In the genomic region with DNA sequence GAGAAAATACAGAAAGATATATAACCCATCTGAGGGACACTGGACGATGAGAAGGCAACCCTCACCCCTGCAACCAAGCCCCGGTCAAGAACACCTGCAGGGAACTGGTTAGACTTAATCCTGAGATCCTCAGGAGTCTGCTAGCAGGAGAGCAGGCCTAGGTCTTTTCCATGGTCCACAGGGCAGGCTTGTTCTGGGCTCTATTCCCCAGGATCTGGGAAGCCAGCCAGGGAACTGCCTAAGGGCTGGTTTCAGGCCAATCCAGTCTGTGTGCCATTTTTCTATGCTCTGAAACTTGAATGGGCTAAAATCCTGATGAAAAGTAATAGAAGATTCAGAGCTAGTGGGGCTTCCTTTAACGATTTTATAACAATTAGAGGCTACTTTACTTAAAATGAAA, we compare ENCODE assay signal across 11 mouse cellular contexts.
DNase-seq lines count a peak whose midpoint lies in the region; ATAC-seq and TF ChIP-seq lines count a peak whose summit lies in the region.
"Had no signal": no experiment of that assay in that cellular context is flagged by ENCODE, and none has a peak within 500 bp of the region (broad histone marks: within the 10 kb centered on the region; RNA-seq: fewer than 3 reads in every experiment).

No protein-coding gene starts in this region.

- H3K9me3 ChIP-seq in kidney, embryonic 16.5 days (ENCODE audit: low read length) = no peaks in the 10 kb centered on the region
- H3K9me3 ChIP-seq: embryonic facial prominence, embryonic 13.5 days; limb, embryonic 12.5 days had no signal

- TF ChIP-seq POLR2A in kidney, adult 2 months (IDR thresholded peaks at IDR 0.05; ENCODE audit: low read depth, low read length) = no peak

- TF ChIP-seq CTCF in kidney, adult 2 months (conservative IDR thresholded peaks at IDR 0.05; ENCODE audit: insufficient read depth, insufficient read length, low read depth, low read length) = no peak

- no peak overlapping the region for H3K4me3 ChIP-seq in kidney, adult 2 months (ENCODE audit: insufficient read depth, low read depth, low read length)
- no peak overlapping the region for H3K4me3 ChIP-seq in kidney, embryonic 16.5 days (ENCODE audit: low read length)
- H3K4me3 ChIP-seq: embryonic facial prominence, embryonic 13.5 days; limb, embryonic 12.5 days had no signal

- H3K27ac ChIP-seq in kidney, adult 2 months (ENCODE audit: insufficient read depth, low read depth, low read length) = no peak overlapping the region
- H3K27ac ChIP-seq in kidney, embryonic 16.5 days (ENCODE audit: low read length) = no peak overlapping the region
- H3K27ac ChIP-seq: embryonic facial prominence, embryonic 13.5 days; limb, embryonic 12.5 days had no signal

- WGBS in kidney, adult 2 months = 32% methylated on average over 3 of the region's 3 CpGs
- 67% methylated on average over 3 of the region's 3 CpGs for WGBS in kidney, embryonic 16.5 days

- no peaks in the 10 kb centered on the region for H3K27me3 ChIP-seq in kidney, adult 2 months (replicated peaks; ENCODE audit: control insufficient read depth, insufficient read depth, low read length)
- H3K27me3 ChIP-seq in kidney, embryonic 16.5 days (ENCODE audit: insufficient read depth, low read length) = no peaks in the 10 kb centered on the region
- H3K27me3 ChIP-seq: embryonic facial prominence, embryonic 13.5 days; limb, embryonic 12.5 days had no signal

- H3K4me1 ChIP-seq in kidney, adult 2 months (ENCODE audit: control insufficient read depth, insufficient read depth, low read length) = no peaks in the 10 kb centered on the region
- no peaks in the 10 kb centered on the region for H3K4me1 ChIP-seq in kidney, embryonic 16.5 days (ENCODE audit: insufficient read depth, low read length)
- H3K4me1 ChIP-seq: embryonic facial prominence, embryonic 13.5 days; limb, embryonic 12.5 days had no signal

- no peak for ATAC-seq in kidney, embryonic 16.5 days (ENCODE audit: low FRiP score, low TSS enrichment)
- no peak for ATAC-seq in monocyte, adult 5-6 weeks (replicated peaks; ENCODE audit: insufficient number of reproducible peaks, low FRiP score, low TSS enrichment, poor library complexity, severe bottlenecking)

- H3K9ac ChIP-seq in kidney, embryonic 16.5 days (replicated peaks; ENCODE audit: low read length) = no peak overlapping the region
- H3K9ac ChIP-seq: embryonic facial prominence, embryonic 13.5 days; limb, embryonic 12.5 days had no signal

- H3K36me3 ChIP-seq in kidney, adult 2 months (ENCODE audit: control insufficient read depth, insufficient read depth, low read length) = no peaks in the 10 kb centered on the region
- H3K36me3 ChIP-seq in kidney, embryonic 16.5 days (ENCODE audit: insufficient read depth, low read length) = no peaks in the 10 kb centered on the region
- H3K36me3 ChIP-seq: embryonic facial prominence, embryonic 13.5 days; G1E; limb, embryonic 12.5 days had no signal

- DNase-seq in kidney, adult 2 months = peak; percentile 93
- DNase-seq in cerebellum, adult 11-12 months = peak; percentile 69
- DNase-seq in gastrocnemius, postnatal 4 days (ENCODE audit: low spot score in 2 of 2) = peak; percentile 21 to 70
- peak; percentile 47 to 76 for DNase-seq in layer of hippocampus, postnatal 25 days (ENCODE audit: extremely low spot score in 1 of 2, low spot score in 1 of 2)
- peak; percentile 39 for DNase-seq in ovary, postnatal 10 days (ENCODE audit: low spot score)
- no peak for DNase-seq in thymus, postnatal 25 days

- no peak overlapping the region for H3K4me2 ChIP-seq in kidney, embryonic 16.5 days (replicated peaks; ENCODE audit: low read depth, low read length)
- H3K4me2 ChIP-seq: embryonic facial prominence, embryonic 13.5 days; limb, embryonic 12.5 days had no signal
